Mouse (Mus musculus): ENCODE results near the gene Cenpl. TPM values are rescaled to one million over a fixed set of nuclear protein-coding genes. Genes with fewer than 3 reads are reported as not detected.

The Cenpl gene
- total RNA-seq, 2 experiments from 2014 or later, result 1.1 to 1.8 TPM

DNA sequence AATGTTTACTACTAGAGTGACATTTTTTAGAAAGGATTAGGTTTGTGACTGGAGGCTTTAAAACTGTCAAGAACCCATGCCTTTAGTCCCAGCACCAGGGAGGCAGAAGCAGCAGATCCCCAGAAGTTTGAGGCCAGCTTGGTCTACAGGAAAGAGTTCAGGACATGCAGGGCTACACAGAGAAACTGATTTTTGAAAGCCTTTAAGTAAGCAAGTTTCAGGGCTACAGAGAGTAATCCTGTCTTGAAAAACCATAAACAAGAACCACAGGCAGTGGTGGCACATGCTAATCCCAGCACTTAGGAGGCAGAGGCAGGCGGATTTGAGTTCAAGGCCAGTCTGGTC lies 30.1 kb upstream of the Cenpl start:
- intact Hi-C loops (cut with DNase I), result no loop called here
- DNase-seq (ENCODE audit: low spot score in 2 of 2), result no peak

- no peak for DNase-seq (ENCODE audit: low spot score in 2 of 2)
Measured at GRCm38 (mm10) chr1:161040855-161041254, 29.7 kb upstream of the Cenpl start.

DNA sequence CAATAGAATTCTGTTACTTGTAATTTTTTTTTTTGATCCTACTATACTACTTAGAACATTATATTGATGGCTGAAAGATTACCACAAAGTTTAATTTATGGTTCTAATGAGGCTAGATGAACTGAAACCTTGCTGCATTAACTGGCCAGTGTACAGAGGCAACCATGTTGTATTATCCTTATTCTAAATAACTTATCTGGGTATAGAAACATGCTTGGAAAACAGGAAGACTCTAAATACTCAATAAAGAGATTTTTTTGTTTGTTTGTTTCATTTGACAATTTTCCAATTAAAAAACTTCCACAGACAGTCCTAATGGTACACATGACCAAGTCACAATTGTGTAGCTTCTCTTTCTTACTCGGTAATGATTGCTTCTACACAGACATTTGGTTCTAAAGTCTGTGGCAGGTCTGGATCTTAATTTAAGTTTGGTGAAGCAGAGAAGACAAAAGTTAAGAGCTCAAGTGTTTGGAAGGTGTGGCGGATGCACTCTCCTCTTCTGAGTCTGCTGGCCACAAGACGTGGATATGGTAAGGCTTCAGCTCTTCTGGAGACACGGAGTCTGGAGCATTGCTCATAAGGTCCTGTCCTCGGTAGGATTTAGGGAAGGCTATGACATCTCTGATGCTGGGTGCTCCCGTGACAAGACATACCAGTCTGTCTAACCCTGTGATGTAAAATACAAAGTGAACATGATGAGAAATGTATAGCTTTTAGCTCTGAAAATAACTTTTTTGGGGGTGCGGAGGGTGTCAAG lies 29.1 kb upstream of the Cenpl start:
- intact Hi-C loops (cut with DNase I), result no loop called here
- no peak for DNase-seq (ENCODE audit: low spot score in 2 of 2)

More at GRCm38 (mm10) chr1:161040855-161041254, 29.7 kb upstream of the Cenpl start:
- intact Hi-C loops (cut with DNase I), result no loop called here

- intact Hi-C loops (cut with DNase I), result no loop called here
- DNase-seq (ENCODE audit: low spot score in 2 of 2), result no peak
Measured at GRCm38 (mm10) chr1:161046972-161047371, 23.5 kb upstream of the Cenpl start.

DNA sequence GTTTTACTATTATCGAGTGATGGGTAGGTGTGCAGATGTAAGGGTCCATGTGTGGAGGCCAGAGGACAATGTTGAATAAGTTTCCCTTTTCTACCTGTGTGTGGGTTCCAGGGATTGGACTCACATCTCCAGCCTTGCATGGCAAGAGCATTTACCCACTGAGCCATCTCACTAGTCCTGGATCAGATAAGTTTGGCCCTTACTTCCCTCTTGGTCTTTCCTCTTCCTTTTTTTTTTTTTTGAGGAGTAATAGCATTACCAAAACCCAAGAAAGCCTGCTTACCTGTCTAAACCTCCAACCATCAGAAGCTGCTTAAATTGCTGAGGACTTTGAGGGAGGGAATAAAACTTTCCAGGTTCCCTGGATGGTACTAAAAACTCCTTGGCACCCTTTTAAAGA lies 13.3 kb upstream of the Cenpl start:
- intact Hi-C loops (cut with DNase I), result no loop called here
- DNase-seq (ENCODE audit: low spot score in 2 of 2), result no peak

- intact Hi-C loops (cut with DNase I), result no loop called here
Measured at GRCm38 (mm10) chr1:161063351-161063750, 7.2 kb upstream of the Cenpl start.

DNA sequence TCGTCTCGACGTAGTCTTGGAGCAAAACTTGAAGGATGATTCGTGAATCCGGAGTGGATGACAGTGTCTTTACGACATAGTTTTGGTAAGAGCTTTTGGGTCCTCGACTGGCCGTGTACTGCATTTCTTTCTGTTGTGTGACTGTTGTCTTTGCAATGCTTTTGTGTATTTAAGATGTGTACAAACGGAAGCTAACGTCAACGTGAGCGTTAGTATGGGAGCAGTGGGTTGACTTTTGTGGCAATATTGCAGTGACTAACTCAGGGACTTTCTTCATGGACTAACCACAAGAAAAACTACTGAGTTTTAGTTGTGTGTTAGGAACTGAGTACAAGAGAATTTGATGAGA lies 733 bp downstream of the Cenpl start:
- DNase-seq (ENCODE audit: low spot score in 2 of 2), result no peak
- intact Hi-C loops (cut with DNase I), result loop anchor here (2.0 to 10.0 kb wide), 2 partner anchors 36 to 124 kb away; partner anchors contain the start of gene Zbtb37

More at GRCm38 (mm10) chr1:161063351-161063750, 7.2 kb upstream of the Cenpl start:
- DNase-seq (ENCODE audit: low spot score in 2 of 2), result no peak

DNA sequence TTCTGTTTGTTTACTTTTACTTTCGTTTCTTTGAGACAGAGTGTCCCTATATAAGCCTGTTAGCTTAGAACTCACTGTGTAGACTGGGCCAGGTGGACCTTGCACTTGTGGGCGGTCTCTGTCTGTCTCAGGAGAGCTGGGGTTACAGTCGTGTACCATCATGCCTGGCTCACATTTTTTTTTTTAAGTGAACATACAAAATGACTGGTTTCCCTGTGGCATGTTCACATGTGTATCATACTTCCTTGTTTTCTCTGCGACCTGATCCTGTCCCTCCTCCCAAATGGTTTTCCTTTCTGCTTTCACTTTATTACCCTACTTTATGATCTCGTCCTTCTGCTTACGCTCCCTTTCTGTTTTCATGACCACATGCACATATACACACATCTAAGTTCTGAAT lies 5.7 kb downstream of the Cenpl start:
- intact Hi-C loops (cut with DNase I), result loop anchor here (10.0 kb wide), 1 partner anchor 119 kb away; no protein-coding TSS in a partner anchor
- DNase-seq (ENCODE audit: low spot score in 2 of 2), result no peak

GRCm38 (mm10) chr1:161077243-161077642 lies 6.7 kb downstream of the Cenpl start:
- no peak for DNase-seq (ENCODE audit: low spot score in 2 of 2)
- intact Hi-C loops (cut with DNase I), result loop anchor here (10.0 kb wide), 1 partner anchor 118 kb away; no protein-coding TSS in a partner anchor

DNA sequence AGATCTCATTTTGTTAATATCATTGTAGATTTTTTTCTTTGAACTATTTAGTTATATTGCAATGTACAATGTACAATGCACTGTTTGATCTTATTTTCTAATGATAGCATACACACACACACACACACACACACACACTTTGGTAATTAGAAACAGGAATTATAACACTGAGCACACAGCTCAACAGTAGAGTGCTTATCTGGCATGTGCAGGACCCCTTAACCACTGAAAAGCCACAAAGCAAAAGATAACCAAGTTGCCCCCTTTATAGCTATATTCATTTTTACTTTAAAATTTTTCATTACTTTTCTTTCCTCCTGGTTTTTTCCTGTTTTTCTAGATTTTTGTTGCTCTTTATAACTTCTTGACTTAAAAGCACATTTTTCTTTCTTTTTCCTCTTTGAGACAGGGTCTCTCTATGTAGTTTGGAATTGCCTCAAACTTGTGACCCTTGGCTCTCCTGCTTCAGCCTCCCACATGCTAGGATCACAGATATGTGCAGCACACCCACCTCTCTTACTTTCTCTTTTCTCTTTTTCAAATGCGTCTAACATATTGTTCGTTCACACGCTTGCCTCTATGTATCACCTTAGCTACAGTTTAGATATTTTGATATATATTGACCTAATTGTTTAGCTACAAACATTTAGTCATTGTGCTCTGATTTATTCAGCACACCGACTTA lies 29.4 kb downstream of the Cenpl start:
- intact Hi-C loops (cut with DNase I), result no loop called here
- DNase-seq (ENCODE audit: low spot score in 2 of 2), result no peak

DNA sequence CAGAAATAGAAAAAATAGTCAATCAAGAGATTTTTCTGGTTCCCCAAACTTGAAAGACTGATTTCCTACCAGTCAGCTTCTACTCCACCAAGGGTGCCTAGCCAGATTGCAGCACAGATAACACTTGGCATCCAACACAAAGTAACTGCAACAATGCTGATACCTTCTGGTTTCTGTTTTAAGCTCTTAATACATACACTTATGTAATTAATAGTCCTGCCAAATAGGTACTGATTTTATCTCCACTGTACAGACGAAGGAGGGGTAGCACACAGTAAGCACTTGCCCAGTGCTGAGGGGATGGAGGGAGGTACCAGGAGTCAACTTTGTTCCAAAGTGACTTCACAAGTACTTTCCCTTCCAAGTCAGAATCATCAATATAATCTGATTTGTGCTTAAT lies 33.3 kb downstream of the Cenpl start:
- intact Hi-C loops (cut with DNase I), result no loop called here
- no peak for DNase-seq (ENCODE audit: low spot score in 2 of 2)

GRCm38 (mm10) chr1:161109216-161109615 lies 38.7 kb downstream of the Cenpl start:
- DNase-seq (ENCODE audit: low spot score in 2 of 2), result no peak
- intact Hi-C loops (cut with DNase I), result no loop called here

DNA sequence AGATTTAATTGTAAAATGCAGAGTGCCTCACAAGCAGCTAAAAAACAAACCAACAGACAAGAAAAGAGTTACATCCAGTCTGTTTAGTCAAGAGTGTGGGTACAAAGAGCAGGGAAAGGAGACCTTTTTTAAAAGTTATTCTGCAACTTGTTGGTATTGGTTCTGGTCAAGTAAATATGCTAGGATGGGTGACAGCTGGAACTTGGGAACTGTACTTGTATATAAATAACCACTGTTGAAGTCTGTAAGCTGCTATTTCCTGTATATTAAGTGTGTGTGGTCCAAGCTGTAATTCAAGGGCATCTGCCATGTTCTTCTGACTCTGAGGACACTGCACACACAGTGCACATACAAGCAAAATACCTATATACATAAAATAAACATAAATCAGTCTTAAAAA lies 44.1 kb downstream of the Cenpl start:
- no peak for DNase-seq (ENCODE audit: low spot score in 2 of 2)
- intact Hi-C loops (cut with DNase I), result no loop called here

- no peak for DNase-seq (ENCODE audit: low spot score in 2 of 2)
- intact Hi-C loops (cut with DNase I), result no loop called here
Measured at GRCm38 (mm10) chr1:161122661-161123418, 52.3 kb downstream of the Cenpl start.

- intact Hi-C loops (cut with DNase I), result no loop called here
Measured at GRCm38 (mm10) chr1:161126461-161126860, 55.9 kb downstream of the Cenpl start.

GRCm38 (mm10) chr1:161130726-161131664 lies 60.5 kb downstream of the Cenpl start, which contains the start of gene Klhl20:
Gene Klhl20 (minus strand): TSS chr1:161131511.
- intact Hi-C loops (cut with DNase I), result loop anchor here (1.0 kb wide), 1 partner anchor 61 kb away; the partner anchor contains the start of genes Cenpl and Dars2

More at GRCm38 (mm10) chr1:161126461-161126860, 55.9 kb downstream of the Cenpl start:
- DNase-seq (ENCODE audit: low spot score in 2 of 2), result no peak

More at GRCm38 (mm10) chr1:161130726-161131664, 60.5 kb downstream of the Cenpl start, which contains the start of gene Klhl20:
- DNase-seq (ENCODE audit: low spot score in 2 of 2), result peak; percentile 94 to 96
